Mouse (Mus musculus) neural tube, embryonic 11.5 days (tissue): ENCODE data around the gene Lpar5. TPM values are rescaled to one million over a fixed set of nuclear protein-coding genes. Genes with fewer than 3 reads are reported as not detected.

ENCODE experiments used
- ATAC-seq: fragments of 200-750 bp; cut with Nextera tagmentation; 2 replicates; pipeline ENCODE4 v1.8.0; 2017; ENCODE audit warnings: moderate number of reproducible peaks, mild to moderate bottlenecking, moderate TSS enrichment, moderate library complexity; ENCODE audit not compliant: insufficient read depth, low FRiP score, low TSS enrichment
- DNase-seq: peaks from one replicate; pipeline ENCODE4 v3.0.0-alpha.2; 2015; ENCODE audit warnings: low spot score
- H3K27ac ChIP-seq: fragments of 300-500 bp; sonication (generic); 2 replicates; pipeline ENCODE4 v1.5.1; 2014; ENCODE audit warnings: low read depth, mild to moderate bottlenecking, low read length
- H3K27me3 ChIP-seq: fragments of 300-500 bp; sonication (generic); 2 replicates; pipeline ENCODE4 v1.6.1; 2014; ENCODE audit warnings: mild to moderate bottlenecking, low read length, mixed read lengths; ENCODE audit not compliant: control insufficient read depth, insufficient read depth
- H3K36me3 ChIP-seq: fragments of 300-500 bp; sonication (generic); 2 replicates; pipeline ENCODE4 v1.6.1; 2014; ENCODE audit warnings: mild to moderate bottlenecking, low read length, moderate library complexity, mixed read lengths; ENCODE audit not compliant: control insufficient read depth, insufficient read depth
- H3K4me1 ChIP-seq: fragments of 300-500 bp; sonication (generic); 2 replicates; pipeline ENCODE4 v1.6.1; 2014; ENCODE audit warnings: low read length, mixed read lengths; ENCODE audit not compliant: control insufficient read depth, insufficient read depth
- H3K4me2 ChIP-seq: fragments of 300-500 bp; sonication (generic); 2 replicates; pipeline ENCODE4 v1.6.1; 2014; ENCODE audit warnings: low read depth, mild to moderate bottlenecking, moderate library complexity
- H3K4me3 ChIP-seq: fragments of 300-500 bp; sonication (generic); 2 replicates; pipeline ENCODE4 v1.5.1; 2014; ENCODE audit warnings: low read depth, low read length
- H3K9ac ChIP-seq: fragments of 300-500 bp; sonication (generic); 2 replicates; pipeline ENCODE4 v1.6.1; 2014; ENCODE audit warnings: mild to moderate bottlenecking, low read length
- H3K9me3 ChIP-seq: fragments of 300-500 bp; sonication (generic); 2 replicates; pipeline ENCODE4 v1.6.1; 2016; ENCODE audit warnings: low read length; ENCODE audit not compliant: control insufficient read depth
- WGBS: fragments of 180-500 bp; shearing (Covaris S2); extraction: QIAGEN DNeasy Blood & Tissue Kit; methylation state at CpG from one replicate; pipeline ENCODE4 v1.1.7; 2014; 5-methylcytosine and 5-hydroxymethylcytosine counted together
- polyA plus RNA-seq: library from polyadenylated mRNA; unstranded; fragments of >200 nt; fragmentation: Nextera tagmentation; extraction: Ambion mirVana; gene quantifications from 2 replicates; pipeline ENCODE4 v1.2.1, GENCODE M21; 2014

Gene Lpar5
- polyA plus RNA-seq, 1 experiment from 2014 or later, result 0.57 TPM

DNA sequence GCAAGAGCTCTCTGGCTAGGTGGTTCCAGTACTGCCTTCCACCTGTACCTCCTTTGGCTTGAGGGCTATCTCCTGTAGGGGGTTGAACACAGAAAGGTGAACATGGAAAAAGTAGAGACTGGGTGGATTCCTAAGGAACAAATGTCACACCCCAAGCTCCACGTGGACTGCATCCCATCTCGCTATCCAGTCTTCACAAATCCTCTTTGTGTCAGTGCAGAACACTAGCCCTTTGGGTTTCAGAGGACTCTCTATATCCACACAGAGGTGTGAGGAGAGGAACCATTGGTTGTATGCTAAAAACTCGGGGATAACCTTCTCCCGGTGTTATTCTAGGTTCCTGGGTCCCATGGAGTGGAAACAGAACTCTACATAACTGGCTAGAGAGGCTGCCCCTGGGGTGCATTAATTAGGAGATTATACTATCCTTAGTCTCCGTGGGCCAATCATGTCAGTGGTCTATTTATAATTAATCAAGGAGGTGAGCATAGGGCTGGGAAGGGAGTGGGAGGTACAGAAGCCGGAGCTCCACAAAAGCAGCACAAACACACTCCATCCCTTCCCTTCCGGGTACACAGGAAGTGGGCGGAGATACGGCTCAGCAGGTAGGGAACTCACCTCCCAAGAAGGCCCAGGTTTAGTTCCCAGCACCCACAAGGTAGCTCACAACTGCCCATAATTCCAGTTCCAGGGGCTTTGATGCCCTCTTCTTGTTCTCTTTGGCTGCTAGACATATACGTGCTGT lies 22.8 kb downstream of the Lpar5 start:
- peak overlapping the region; percentile 54 for H3K9ac ChIP-seq
- DNase-seq (no peak), ATAC-seq (no peak; the same call in 1 of the 2 replicates)
- H3K36me3 ChIP-seq, result no peaks in the 10 kb centered on the region
- H3K9me3 ChIP-seq, result no peaks in the 10 kb centered on the region
- H3K4me3 ChIP-seq, result peak overlapping the region; percentile 20; the same call in 1 of the 2 replicates
- peak overlapping the region; percentile 95 for H3K27ac ChIP-seq
- H3K27me3 ChIP-seq, result no peaks in the 10 kb centered on the region
- H3K4me1 ChIP-seq, result peaks cover 18% of the 10 kb centered on the region
- peak overlapping the region; percentile 47 for H3K4me2 ChIP-seq
- 55% methylated on average over 10 of the region's 10 CpGs for WGBS

GRCm38 (mm10) chr6:125092372-125092771 lies 24.7 kb downstream of the Lpar5 start:
- DNase-seq, result no peak
- 91% methylated on average over 5 of the region's 5 CpGs for WGBS
- Histone ChIP-seq H3K36me3 (no peaks in the 10 kb centered on the region), H3K9ac (no peak overlapping the region), H3K4me2 (no peak overlapping the region), H3K4me3 (no peak overlapping the region), H3K27ac (no peak overlapping the region), H3K27me3 (no peaks in the 10 kb centered on the region), H3K9me3 (no peaks in the 10 kb centered on the region), H3K4me1 (peaks cover 18% of the 10 kb centered on the region)
- no peak for ATAC-seq

- H3K27me3 ChIP-seq, result no peaks in the 10 kb centered on the region
- peaks cover 36% of the 10 kb centered on the region for H3K4me1 ChIP-seq
- no peak for DNase-seq
- ATAC-seq, result no peak; the same call in 1 of the 2 replicates
- H3K36me3 ChIP-seq, result no peaks in the 10 kb centered on the region
- H3K9ac ChIP-seq, result no peak overlapping the region
- WGBS, result 66% methylated on average over 3 of the region's 3 CpGs
- H3K4me3 ChIP-seq, result no peak overlapping the region
- H3K9me3 ChIP-seq, result no peaks in the 10 kb centered on the region
- no peak overlapping the region for H3K27ac ChIP-seq
- H3K4me2 ChIP-seq, result no peak overlapping the region; the same call in 1 of the 2 replicates
These were observed 27.1 kb downstream of the Lpar5 start for GRCm38 (mm10) chr6:125094843-125095242.

- peak within 1 kb of the TSS; percentile 65 for H3K4me2 ChIP-seq
- no peaks in the 10 kb centered on the region for H3K27me3 ChIP-seq
- DNase-seq (peak; percentile 92), ATAC-seq (peak; percentile 75)
- peak within 1 kb of the TSS; percentile 83 for H3K9ac ChIP-seq
- peak within 1 kb of the TSS; percentile 95 for H3K4me3 ChIP-seq
- WGBS, result 3% methylated on average over 35 of the region's 45 CpGs
- peaks cover 31% of the 10 kb centered on the region for H3K4me1 ChIP-seq
- peak within 1 kb of the TSS; percentile 95 for H3K27ac ChIP-seq
- H3K36me3 ChIP-seq, result peaks cover under 1% of the 10 kb centered on the region; the same call in 1 of the 2 replicates
- H3K9me3 ChIP-seq, result no peaks in the 10 kb centered on the region
These were observed 27.9 kb downstream of the Lpar5 start, which contains the start of gene Chd4 for GRCm38 (mm10) chr6:125095391-125096278. TSS of gene Chd4 (plus strand) at chr6:125095981.

GRCm38 (mm10) chr6:125096279-125096596 lies 28.5 kb downstream of the Lpar5 start:
- peak overlapping the region; percentile 95 for H3K4me3 ChIP-seq
- no peaks in the 10 kb centered on the region for H3K27me3 ChIP-seq
- DNase-seq (no peak), ATAC-seq (no peak; the same call in 1 of the 2 replicates)
- peak overlapping the region; percentile 65 for H3K4me2 ChIP-seq
- H3K4me1 ChIP-seq, result peaks cover 27% of the 10 kb centered on the region
- 1% methylated on average over 14 of the region's 32 CpGs for WGBS
- peak overlapping the region; percentile 95 for H3K27ac ChIP-seq
- H3K9me3 ChIP-seq, result no peaks in the 10 kb centered on the region
- H3K9ac ChIP-seq, result peak overlapping the region; percentile 83
- H3K36me3 ChIP-seq, result peaks cover 6% of the 10 kb centered on the region

GRCm38 (mm10) chr6:125096597-125097345 lies 29.1 kb downstream of the Lpar5 start:
- Histone ChIP-seq H3K27me3 (no peaks in the 10 kb centered on the region), H3K9me3 (no peaks in the 10 kb centered on the region), H3K4me3 (peak overlapping the region; percentile 95), H3K4me1 (peaks cover 27% of the 10 kb centered on the region), H3K4me2 (peak overlapping the region; percentile 65), H3K36me3 (peaks cover 11% of the 10 kb centered on the region), H3K27ac (peak overlapping the region; percentile 95), H3K9ac (peak overlapping the region; percentile 83)
- 0% methylated on average over 29 of the region's 44 CpGs for WGBS
- peak; percentile 72 for DNase-seq
- peak; percentile 59 for ATAC-seq

GRCm38 (mm10) chr6:125097346-125097689 lies 29.6 kb downstream of the Lpar5 start:
- Histone ChIP-seq H3K9me3 (no peaks in the 10 kb centered on the region), H3K4me3 (peak overlapping the region; percentile 95), H3K27ac (peak overlapping the region; percentile 95; the same call in 1 of the 2 replicates), H3K36me3 (peaks cover 17% of the 10 kb centered on the region), H3K9ac (peak overlapping the region; percentile 83), H3K4me1 (peaks cover 27% of the 10 kb centered on the region), H3K4me2 (peak overlapping the region; percentile 65), H3K27me3 (no peaks in the 10 kb centered on the region)
- ATAC-seq (no peak), DNase-seq (peak; percentile 28)
- 2% methylated on average over 12 of the region's 12 CpGs for WGBS

DNA sequence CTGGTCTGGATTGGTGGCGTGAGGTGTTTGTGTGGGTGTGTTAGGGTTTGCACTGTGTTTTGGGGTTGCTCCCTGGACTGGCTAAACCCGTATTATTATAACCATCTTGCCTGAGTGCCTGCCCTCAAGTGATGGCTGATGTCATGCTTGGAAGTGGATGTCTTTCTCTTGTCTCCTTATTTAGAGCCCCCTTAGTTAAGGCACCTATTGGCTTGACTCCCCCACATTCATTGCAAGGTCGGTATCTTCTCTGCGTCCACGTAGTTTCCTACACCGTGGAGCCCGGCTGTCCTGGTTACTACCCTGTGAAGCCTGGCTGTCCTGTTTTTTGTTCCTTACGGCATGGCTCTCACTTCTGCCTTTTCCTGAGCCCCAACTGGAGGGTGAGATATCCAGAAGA lies 30.2 kb downstream of the Lpar5 start:
- peak overlapping the region; percentile 65 for H3K4me2 ChIP-seq
- peaks cover 22% of the 10 kb centered on the region for H3K36me3 ChIP-seq
- DNase-seq (no peak), ATAC-seq (no peak)
- H3K4me1 ChIP-seq, result peaks cover 27% of the 10 kb centered on the region
- WGBS, result 72% methylated on average over 8 of the region's 8 CpGs
- peak overlapping the region; percentile 95 for H3K4me3 ChIP-seq
- H3K9me3 ChIP-seq, result no peaks in the 10 kb centered on the region
- H3K27me3 ChIP-seq, result no peaks in the 10 kb centered on the region
- no peak overlapping the region for H3K27ac ChIP-seq
- H3K9ac ChIP-seq, result peak overlapping the region; percentile 83
